8 mouse cellular contexts compared by ENCODE assay signal in genomic region chr15:96710352-96711114, GRCm38 (mm10). TPM values are rescaled to one million over a fixed set of nuclear protein-coding genes. Genes with fewer than 3 reads are reported as not detected.
A peak's percentile ranks its signal among the peaks of the same experiment; 100 is the strongest.
DNase-seq lines count a peak whose midpoint lies in the region; ATAC-seq and TF ChIP-seq lines count a peak whose summit lies in the region.

No protein-coding gene starts in this region.

- no peaks in the 10 kb centered on the region for H3K9me3 ChIP-seq in lung, embryonic 16.5 days (ENCODE audit: control insufficient read depth, low read length)
- no peaks in the 10 kb centered on the region for H3K9me3 ChIP-seq in intestine, embryonic 15.5 days
- no peaks in the 10 kb centered on the region for H3K9me3 ChIP-seq in midbrain, embryonic 15.5 days

- ATAC-seq in lung, embryonic 16.5 days (ENCODE audit: low read depth) = no peak
- ATAC-seq in intestine, embryonic 15.5 days = no peak
- ATAC-seq in midbrain, embryonic 15.5 days (replicated peaks) = no peak

- peaks cover 4% of the 10 kb centered on the region; the same call in 1 of the 2 replicates for H3K4me1 ChIP-seq in lung, embryonic 16.5 days (replicated peaks; ENCODE audit: control insufficient read depth, insufficient read depth, low read length)
- H3K4me1 ChIP-seq in lung, adult 2 months (ENCODE audit: control insufficient read depth, insufficient read depth, low read length) = no peaks in the 10 kb centered on the region; the same call in none of the 2 replicates
- H3K4me1 ChIP-seq in intestine, embryonic 15.5 days (replicated peaks) = peaks cover 12% of the 10 kb centered on the region
- peaks cover 11% of the 10 kb centered on the region; the same call in 1 of the 2 replicates for H3K4me1 ChIP-seq in midbrain, embryonic 15.5 days

- H3K4me2 ChIP-seq in lung, embryonic 16.5 days (ENCODE audit: low read depth, low read length) = peak overlapping the region; percentile 92
- H3K4me2 ChIP-seq in intestine, embryonic 15.5 days (replicated peaks) = peak overlapping the region; percentile 81
- H3K4me2 ChIP-seq in midbrain, embryonic 15.5 days = peak overlapping the region; percentile 91

- no peak for TF ChIP-seq CTCF in lung, adult 2 months (IDR thresholded peaks at IDR 0.05; ENCODE audit: insufficient read depth, low read length)

- no peaks in the 10 kb centered on the region for H3K27me3 ChIP-seq in lung, embryonic 16.5 days (ENCODE audit: control insufficient read depth, insufficient read depth, low read depth, low read length)
- H3K27me3 ChIP-seq in intestine, embryonic 15.5 days (replicated peaks) = no peaks in the 10 kb centered on the region
- no peaks in the 10 kb centered on the region for H3K27me3 ChIP-seq in midbrain, embryonic 15.5 days (replicated peaks)

- whole genome bisulfite sequencing in lung, embryonic 16.5 days = 27% methylated on average over 15 of the region's 15 CpGs
- WGBS in lung, adult 2 months = 26% methylated on average over 15 of the region's 15 CpGs
- 30% methylated on average over 15 of the region's 15 CpGs for WGBS in intestine, embryonic 15.5 days
- 40% methylated on average over 15 of the region's 15 CpGs for WGBS in midbrain, embryonic 15.5 days

- H3K9ac ChIP-seq in lung, embryonic 16.5 days (ENCODE audit: low read length) = peak overlapping the region; percentile 83
- peak overlapping the region; percentile 76 for H3K9ac ChIP-seq in intestine, embryonic 15.5 days
- H3K9ac ChIP-seq in midbrain, embryonic 15.5 days = peak overlapping the region; percentile 96

- peak overlapping the region; percentile 98 for H3K27ac ChIP-seq in lung, embryonic 16.5 days (ENCODE audit: low read length)
- H3K27ac ChIP-seq in intestine, embryonic 15.5 days = peak overlapping the region; percentile 98
- H3K27ac ChIP-seq in midbrain, embryonic 15.5 days = peak overlapping the region; percentile 98

- DNase-seq in lung, adult 2 months = no peak
- DNase-seq in embryo, embryonic 9.5 days (ENCODE audit: extremely low spot score) = peak; percentile 34
- no peak for DNase-seq in frontal cortex, postnatal 25 days (ENCODE audit: low spot score in 2 of 2)
- DNase-seq in spleen, postnatal 4 days (ENCODE audit: low spot score in 2 of 2) = no peak
- no peak for DNase-seq in cerebellum, postnatal 4 days (ENCODE audit: low spot score in 2 of 2)

- H3K4me3 ChIP-seq in lung, embryonic 16.5 days (ENCODE audit: low read length) = peak overlapping the region; percentile 61
- no peak overlapping the region for H3K4me3 ChIP-seq in lung, adult 2 months (replicated peaks; ENCODE audit: extremely low read depth, low read depth, low read length)
- peak overlapping the region; percentile 50 for H3K4me3 ChIP-seq in intestine, embryonic 15.5 days (replicated peaks)
- H3K4me3 ChIP-seq in midbrain, embryonic 15.5 days = peak overlapping the region; percentile 80

- H3K36me3 ChIP-seq in lung, embryonic 16.5 days (ENCODE audit: control insufficient read depth, insufficient read depth, low read length) = no peaks in the 10 kb centered on the region
- no peaks in the 10 kb centered on the region for H3K36me3 ChIP-seq in intestine, embryonic 15.5 days
- no peaks in the 10 kb centered on the region for H3K36me3 ChIP-seq in midbrain, embryonic 15.5 days (replicated peaks)

- no peak for TF ChIP-seq POLR2A in lung, adult 2 months (IDR thresholded peaks at IDR 0.05; ENCODE audit: borderline replicate concordance, extremely low read depth, low read depth, low read length)

RNA-seq across cellular contexts. Expression of gene Slc38a2, which starts 11.0 kb away (rescaled TPM):
- 143 and 155 TPM in 2 replicates for polyA plus RNA-seq in lung, embryonic 16.5 days (2015; fragmentation: Nextera tagmentation; extraction: Ambion mirVana)
- 23.0 and 37.9 TPM in 2 replicates for polyA plus RNA-seq in lung, adult 2 months (2012; rRNA removed)
- 83.8 and 95.3 TPM in 2 replicates for polyA plus RNA-seq in intestine, embryonic 15.5 days (2015; fragmentation: Nextera tagmentation; extraction: Ambion mirVana)
- polyA plus RNA-seq in midbrain, embryonic 15.5 days (2015; fragmentation: Nextera tagmentation; extraction: Ambion mirVana) = 121 and 125 TPM in 2 replicates
